Mouse (Mus musculus) heart, adult 2 months (tissue): ENCODE results near the gene Cox6a2. TPM values are rescaled to one million over a fixed set of nuclear protein-coding genes. Genes with fewer than 3 reads are reported as not detected.

Experiments
- DNase-seq, 2 experiments: peaks; one replicate each; pipeline ENCODE4 v3.0.0; 2021
- H3K27ac ChIP-seq: fragments of 200-600 bp; 2 replicates; pipeline ENCODE4 v1.8.1; 2022
- H3K27me3 ChIP-seq: fragments of 200-500 bp; 2 replicates; pipeline ENCODE4 v1.6.1; 2012; ENCODE audit warnings: mild to moderate bottlenecking, low read length, inconsistent platforms, mixed read lengths; ENCODE audit not compliant: control insufficient read depth, insufficient read depth
- H3K36me3 ChIP-seq: fragments of 200-500 bp; 2 replicates; pipeline ENCODE4 v1.6.1; 2012; ENCODE audit warnings: low read length, inconsistent platforms; ENCODE audit not compliant: control insufficient read depth, insufficient read depth
- H3K4me1 ChIP-seq: fragments of 200-500 bp; 2 replicates; pipeline ENCODE4 v1.6.1; 2011; ENCODE audit warnings: low read length; ENCODE audit not compliant: control insufficient read depth, insufficient read depth
- H3K4me3 ChIP-seq: fragments of 200-600 bp; 2 replicates; pipeline ENCODE4 v1.8.1; 2022
- H3K79me2 ChIP-seq: fragments of 200-500 bp; replicated peaks from 2 replicates; pipeline ENCODE4 v1.6.1; 2012; ENCODE audit warnings: mild to moderate bottlenecking, inconsistent platforms, low read length, moderate library complexity, mixed read lengths; ENCODE audit not compliant: control insufficient read depth, insufficient read depth
- H3K9ac ChIP-seq: fragments of 200-500 bp; 2 replicates; pipeline ENCODE4 v1.6.1; 2012; ENCODE audit warnings: low read depth, mild to moderate bottlenecking, control low read depth, inconsistent platforms, low read length, mixed read lengths
- CTCF ChIP-seq: fragments of 200-600 bp; IDR thresholded peaks from 2 replicates; pipeline ENCODE4 v1.8.1; 2022; ENCODE audit warnings: antibody characterized with exemption, mild to moderate bottlenecking, moderate library complexity
- EP300 ChIP-seq: fragments of 200-500 bp; IDR thresholded peaks from 2 replicates; pipeline ENCODE4 v1.6.1; 2011; ENCODE audit warnings: low read depth, low read length, control low read depth; ENCODE audit not compliant: insufficient read depth
- POLR2A ChIP-seq: fragments of 200-500 bp; IDR thresholded peaks from 2 replicates; pipeline ENCODE4 v1.6.1; 2011; ENCODE audit warnings: mild to moderate bottlenecking, low read depth, low read length, control low read depth; ENCODE audit not compliant: insufficient read depth
- WGBS: fragments of 180-500 bp; shearing (Covaris S2); methylation state at CpG from one replicate; pipeline ENCODE4 v1.1.7; 2018; 5-methylcytosine and 5-hydroxymethylcytosine counted together
- intact Hi-C: fragments of 180-260 bp; cut with DNase I; formaldehyde crosslinking; loops from one replicate; pipeline ENCODE4 v1.15.1; 2025
- polyA plus RNA-seq: library from polyadenylated mRNA; depleted of rRNA; stranded (reverse); fragments of >200 nt; gene quantifications from 2 replicates; pipeline ENCODE4 v1.2.3, GENCODE M21; 2012
- total RNA-seq, 2 experiments: library from RNA; stranded (reverse); gene quantifications; 2 replicates each; pipeline ENCODE4 v1.2.3; 2021

The Cox6a2 gene
- total and polyA plus RNA-seq, 3 experiments = 2,428 to 7,642 (median 3,099) TPM

DNA sequence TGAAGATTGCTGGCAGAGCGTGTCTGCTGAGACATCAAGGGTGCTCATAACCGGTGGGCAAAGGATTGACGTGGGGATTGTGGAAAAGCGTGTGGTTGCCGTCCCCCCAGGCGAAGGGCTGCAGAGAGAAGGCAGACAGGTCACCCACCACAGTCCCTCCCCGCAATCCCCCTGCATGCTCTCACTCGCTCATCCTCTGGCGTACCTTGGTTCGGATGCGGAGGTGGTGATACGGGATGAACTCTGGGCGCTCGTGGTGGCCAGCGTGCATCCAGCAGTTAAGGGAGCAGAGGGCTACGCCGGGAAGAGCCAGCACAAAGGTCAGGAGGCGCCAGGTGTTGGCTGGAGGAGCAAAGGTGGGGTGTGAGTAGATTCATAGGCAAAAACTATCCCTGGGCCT lies 492 bp downstream of the Cox6a2 start:
- Histone ChIP-seq H3K4me1 (no peaks in the 10 kb centered on the region; the same call in 1 of the 2 replicates), H3K27me3 (no peaks in the 10 kb centered on the region), H3K9ac (peak overlapping the region; percentile 80), H3K27ac (peak overlapping the region; percentile 97), H3K36me3 (no peaks in the 10 kb centered on the region), H3K4me3 (peak overlapping the region; percentile 52), H3K79me2 (no peaks in the 10 kb centered on the region)
- intact Hi-C loops = loop anchor here (2.0 to 10.0 kb wide), 2 partner anchors 201 to 391 kb away; no protein-coding TSS in a partner anchor
- WGBS = 59% methylated on average over 18 of the region's 18 CpGs
- DNase-seq = peak; percentile 24 to 36
- TF ChIP-seq EP300 = no peak
- TF ChIP-seq POLR2A = no peak; the same call in 1 of the 2 replicates
- TF ChIP-seq CTCF = no peak

DNA sequence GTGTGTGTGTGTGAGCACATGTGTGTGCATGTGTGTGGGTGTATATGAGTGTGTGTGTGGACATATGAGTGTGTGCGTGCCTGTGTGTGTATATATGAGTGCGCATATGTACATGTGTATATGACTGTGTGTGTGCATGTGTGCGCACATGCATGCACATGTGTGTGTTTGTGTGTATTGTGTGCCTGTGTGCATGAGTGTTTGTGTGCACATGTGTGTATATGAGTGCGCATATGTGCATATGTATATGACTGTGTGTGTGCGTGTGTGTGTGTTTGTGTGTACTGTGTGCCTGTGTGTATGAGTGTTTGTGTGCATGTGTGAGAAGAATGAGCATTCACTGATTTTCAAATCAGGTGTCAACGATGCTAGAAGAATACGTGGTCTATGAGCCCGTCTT lies 2.0 kb downstream of the Cox6a2 start:
- WGBS = 84% methylated on average over 8 of the region's 8 CpGs
- H3K27me3 ChIP-seq = no peaks in the 10 kb centered on the region
- DNase-seq = no peak
- H3K27ac ChIP-seq = peak overlapping the region; percentile 97
- intact Hi-C loops = loop anchor here (2.0 to 10.0 kb wide), 2 partner anchors 199 to 389 kb away; no protein-coding TSS in a partner anchor
- H3K36me3 ChIP-seq = no peaks in the 10 kb centered on the region
- no peaks in the 10 kb centered on the region for H3K79me2 ChIP-seq
- peak overlapping the region; percentile 52 for H3K4me3 ChIP-seq
- TF ChIP-seq POLR2A (no peak), CTCF (no peak), EP300 (no peak)
- H3K9ac ChIP-seq = 0 out of 2 replicates have a peak overlapping the region, but pooled peaks have one; percentile 25
- no peaks in the 10 kb centered on the region; the same call in 1 of the 2 replicates for H3K4me1 ChIP-seq

- DNase-seq = peak; percentile 22 to 24
- TF ChIP-seq POLR2A (peak; percentile 48; the same call in 1 of the 2 replicates), EP300 (peak; percentile 56; the same call in 1 of the 2 replicates), CTCF (no peak)
- Histone ChIP-seq H3K79me2 (no peaks in the 10 kb centered on the region), H3K4me3 (no peak overlapping the region), H3K27ac (peak overlapping the region; percentile 38), H3K27me3 (no peaks in the 10 kb centered on the region), H3K9ac (no peak overlapping the region), H3K4me1 (no peaks in the 10 kb centered on the region; the same call in 1 of the 2 replicates), H3K36me3 (no peaks in the 10 kb centered on the region)
- 62% methylated on average over 9 of the region's 9 CpGs for WGBS
- intact Hi-C loops = loop anchor here (10.0 kb wide), 1 partner anchor 388 kb away; no protein-coding TSS in a partner anchor
These were observed 3.1 kb downstream of the Cox6a2 start for GRCm38 (mm10) chr7:128203071-128203470.

- Histone ChIP-seq H3K4me1 (no peaks in the 10 kb centered on the region; the same call in 1 of the 2 replicates), H3K27ac (no peak overlapping the region), H3K9ac (no peak overlapping the region), H3K36me3 (no peaks in the 10 kb centered on the region), H3K27me3 (no peaks in the 10 kb centered on the region), H3K4me3 (no peak overlapping the region), H3K79me2 (no peaks in the 10 kb centered on the region)
- intact Hi-C loops = loop anchor here (10.0 kb wide), 1 partner anchor 387 kb away; no protein-coding TSS in a partner anchor
- DNase-seq = no peak
- TF ChIP-seq POLR2A (no peak), EP300 (no peak), CTCF (no peak)
- 91% methylated on average over 9 of the region's 9 CpGs for whole genome bisulfite sequencing
These were observed 4.6 kb downstream of the Cox6a2 start for GRCm38 (mm10) chr7:128201607-128202006.

DNA sequence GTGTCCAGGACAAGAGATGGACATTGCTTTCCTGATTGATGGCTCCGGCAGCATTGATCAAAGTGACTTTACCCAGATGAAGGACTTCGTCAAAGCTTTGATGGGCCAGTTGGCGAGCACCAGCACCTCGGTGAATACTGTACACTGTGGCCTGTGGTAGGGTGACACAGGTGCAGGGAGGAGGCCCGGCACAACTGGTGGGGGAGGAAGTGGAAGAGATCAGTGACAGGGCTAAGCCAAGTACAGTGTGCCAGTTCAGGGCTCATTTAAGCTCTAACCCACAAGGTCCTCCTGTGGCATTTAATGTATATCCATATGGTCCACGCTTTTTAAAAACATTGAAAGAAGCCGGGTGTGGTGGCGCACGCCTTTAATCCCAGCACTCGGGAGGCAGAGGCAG lies 24.5 kb downstream of the Cox6a2 start:
- Histone ChIP-seq H3K4me3 (no peak overlapping the region), H3K27me3 (no peaks in the 10 kb centered on the region), H3K36me3 (no peaks in the 10 kb centered on the region), H3K9ac (no peak overlapping the region), H3K79me2 (no peaks in the 10 kb centered on the region), H3K27ac (no peak overlapping the region), H3K4me1 (no peaks in the 10 kb centered on the region; the same call in 1 of the 2 replicates)
- 88% methylated on average over 10 of the region's 10 CpGs for WGBS
- intact Hi-C loops = no loop called here
- TF ChIP-seq CTCF (no peak), EP300 (no peak), POLR2A (no peak)
- no peak for DNase-seq

- intact Hi-C loops = no loop called here
- H3K27me3 ChIP-seq = no peaks in the 10 kb centered on the region
- no peaks in the 10 kb centered on the region for H3K79me2 ChIP-seq
- H3K27ac ChIP-seq = no peak overlapping the region
- no peak overlapping the region for H3K9ac ChIP-seq
- no peaks in the 10 kb centered on the region for H3K36me3 ChIP-seq
- no peaks in the 10 kb centered on the region; the same call in 1 of the 2 replicates for H3K4me1 ChIP-seq
- WGBS = 62% methylated on average over 6 of the region's 6 CpGs
- TF ChIP-seq EP300 (no peak), CTCF (no peak), POLR2A (no peak)
- H3K4me3 ChIP-seq = no peak overlapping the region
- no peak for DNase-seq
These were observed 25.6 kb downstream of the Cox6a2 start for GRCm38 (mm10) chr7:128180546-128180945.
